Mouse (Mus musculus): Measurements from ENCODE around the gene Pigl. TPM values are rescaled to one million over a fixed set of nuclear protein-coding genes. Genes with fewer than 3 reads are reported as not detected.

The Pigl gene
- total RNA-seq, 1 experiment from 2014 or later = 4.3 TPM

GRCm38 (mm10) chr11:62511444-62512202 lies 53.4 kb downstream of the Pigl start:
- ATAC-seq (replicated peaks; ENCODE audit: low read depth, poor library complexity, severe bottlenecking) = no peak

- ATAC-seq (replicated peaks; ENCODE audit: low read depth, poor library complexity, severe bottlenecking) = peak; percentile 71; the same call in 1 of the 2 replicates
Observed at GRCm38 (mm10) chr11:62512529-62513080, 54.3 kb downstream of the Pigl start.

- no peak for ATAC-seq (replicated peaks; ENCODE audit: low read depth, poor library complexity, severe bottlenecking)
Observed at GRCm38 (mm10) chr11:62513311-62513710, 55.1 kb downstream of the Pigl start.

- no peak for ATAC-seq (replicated peaks; ENCODE audit: low read depth, poor library complexity, severe bottlenecking)
Observed at GRCm38 (mm10) chr11:62518991-62519390, 60.7 kb downstream of the Pigl start.

- ATAC-seq (replicated peaks; ENCODE audit: low read depth, poor library complexity, severe bottlenecking) = no peak
Observed at GRCm38 (mm10) chr11:62522283-62522682, 64.0 kb downstream of the Pigl start.

- ATAC-seq (replicated peaks; ENCODE audit: low read depth, poor library complexity, severe bottlenecking) = no peak
Observed at GRCm38 (mm10) chr11:62537089-62537488, 78.8 kb downstream of the Pigl start.

GRCm38 (mm10) chr11:62537590-62537989 lies 79.3 kb downstream of the Pigl start:
- ATAC-seq (replicated peaks; ENCODE audit: low read depth, poor library complexity, severe bottlenecking) = no peak

GRCm38 (mm10) chr11:62538321-62539088 lies 80.2 kb downstream of the Pigl start:
- ATAC-seq (replicated peaks; ENCODE audit: low read depth, poor library complexity, severe bottlenecking) = peak; percentile 42

GRCm38 (mm10) chr11:62539089-62539890 lies 81.0 kb downstream of the Pigl start, which contains the start of gene Cenpv:
Gene Cenpv (minus strand): TSS chr11:62539261.
- peak; percentile 55; the same call in 1 of the 2 replicates for ATAC-seq (replicated peaks; ENCODE audit: low read depth, poor library complexity, severe bottlenecking)

- no peak for ATAC-seq (replicated peaks; ENCODE audit: low read depth, poor library complexity, severe bottlenecking)
Observed at GRCm38 (mm10) chr11:62540167-62540566, 81.9 kb downstream of the Pigl start.

GRCm38 (mm10) chr11:62540969-62541368 lies 82.7 kb downstream of the Pigl start:
- ATAC-seq (replicated peaks; ENCODE audit: low read depth, poor library complexity, severe bottlenecking) = no peak

GRCm38 (mm10) chr11:62541581-62541980 lies 83.3 kb downstream of the Pigl start:
- ATAC-seq (replicated peaks; ENCODE audit: low read depth, poor library complexity, severe bottlenecking) = no peak

- ATAC-seq (replicated peaks; ENCODE audit: low read depth, poor library complexity, severe bottlenecking) = no peak
Observed at GRCm38 (mm10) chr11:62543991-62544390, 85.7 kb downstream of the Pigl start.

- ATAC-seq (replicated peaks; ENCODE audit: low read depth, poor library complexity, severe bottlenecking) = peak; percentile 14; the same call in 1 of the 2 replicates
Observed at GRCm38 (mm10) chr11:62549782-62550181, 91.5 kb downstream of the Pigl start.

GRCm38 (mm10) chr11:62550227-62550685 lies 92.0 kb downstream of the Pigl start:
- peak; percentile 37 for ATAC-seq (replicated peaks; ENCODE audit: low read depth, poor library complexity, severe bottlenecking)

- peak; percentile 71 for ATAC-seq (replicated peaks; ENCODE audit: low read depth, poor library complexity, severe bottlenecking)
Observed at GRCm38 (mm10) chr11:62550727-62551225, 92.5 kb downstream of the Pigl start, which contains the start of gene Ubb. Gene Ubb (plus strand): TSS chr11:62551171.

- ATAC-seq (replicated peaks; ENCODE audit: low read depth, poor library complexity, severe bottlenecking) = peak; percentile 56
Observed at GRCm38 (mm10) chr11:62551226-62552119, 93.2 kb downstream of the Pigl start.

- no peak for ATAC-seq (replicated peaks; ENCODE audit: low read depth, poor library complexity, severe bottlenecking)
Observed at GRCm38 (mm10) chr11:62553186-62553585, 94.9 kb downstream of the Pigl start.

- no peak for ATAC-seq (replicated peaks; ENCODE audit: low read depth, poor library complexity, severe bottlenecking)
Observed at GRCm38 (mm10) chr11:62553633-62554032, 95.4 kb downstream of the Pigl start.
